Mouse (Mus musculus) thymus, adult 2 months (tissue): ENCODE data around the gene Oxt.

Experiments used
- CTCF ChIP-seq: fragments of 200-500 bp; IDR thresholded peaks from 2 replicates; pipeline ENCODE4 v1.5.1; 2012; ENCODE audit warnings: mild to moderate bottlenecking, control low read depth, low read length, moderate library complexity, borderline replicate concordance; ENCODE audit not compliant: control insufficient read depth, poor library complexity, insufficient read depth; ENCODE audit errors: extremely low read depth
- POLR2A ChIP-seq: fragments of 200-500 bp; IDR thresholded peaks from 2 replicates; pipeline ENCODE4 v1.6.1; 2012; ENCODE audit warnings: mild to moderate bottlenecking, low read length, control low read depth, moderate library complexity; ENCODE audit not compliant: control insufficient read depth, poor library complexity, insufficient read depth; ENCODE audit errors: extremely low read depth

GRCm38 (mm10) chr2:130564983-130565382 lies 11.0 kb upstream of the Oxt start:
- TF ChIP-seq POLR2A (no peak), CTCF (no peak)
